Mouse (Mus musculus): ENCODE measurements around the gene Tmem251. TPM values are rescaled to one million over a fixed set of nuclear protein-coding genes. Genes with fewer than 3 reads are reported as not detected.
A peak's percentile ranks its signal among the peaks of the same experiment; 100 is the strongest.

Tmem251 gene
- polyA plus RNA-seq, 1 experiment: 2.8 TPM

DNA sequence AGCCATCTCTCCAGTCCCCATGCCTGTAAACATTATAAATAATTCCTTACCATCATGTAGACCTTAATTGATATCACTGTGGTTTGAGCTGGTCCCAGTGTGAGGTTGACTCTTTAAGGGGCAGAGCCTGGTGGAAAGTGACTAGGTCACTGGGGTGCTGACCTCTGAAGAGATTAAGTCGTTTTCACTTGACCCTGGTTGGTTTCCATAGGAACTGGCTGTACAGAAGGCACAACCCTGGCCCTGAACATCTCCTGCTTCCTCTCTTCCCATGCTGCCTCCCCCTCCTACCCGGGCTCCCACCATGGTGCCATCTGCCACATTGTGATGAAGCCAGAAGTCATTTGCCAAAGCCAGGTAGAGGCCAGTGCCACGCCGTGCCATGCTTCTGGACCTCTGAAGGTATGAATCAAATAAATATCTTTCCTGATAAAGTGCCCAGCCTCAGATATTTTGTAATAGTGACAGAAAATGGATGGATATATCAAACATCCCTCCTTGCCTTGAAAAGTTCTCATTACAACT, 32.6 kb upstream of the Tmem251 start:
- no peak for DNase-seq (ENCODE audit: low read depth)

DNA sequence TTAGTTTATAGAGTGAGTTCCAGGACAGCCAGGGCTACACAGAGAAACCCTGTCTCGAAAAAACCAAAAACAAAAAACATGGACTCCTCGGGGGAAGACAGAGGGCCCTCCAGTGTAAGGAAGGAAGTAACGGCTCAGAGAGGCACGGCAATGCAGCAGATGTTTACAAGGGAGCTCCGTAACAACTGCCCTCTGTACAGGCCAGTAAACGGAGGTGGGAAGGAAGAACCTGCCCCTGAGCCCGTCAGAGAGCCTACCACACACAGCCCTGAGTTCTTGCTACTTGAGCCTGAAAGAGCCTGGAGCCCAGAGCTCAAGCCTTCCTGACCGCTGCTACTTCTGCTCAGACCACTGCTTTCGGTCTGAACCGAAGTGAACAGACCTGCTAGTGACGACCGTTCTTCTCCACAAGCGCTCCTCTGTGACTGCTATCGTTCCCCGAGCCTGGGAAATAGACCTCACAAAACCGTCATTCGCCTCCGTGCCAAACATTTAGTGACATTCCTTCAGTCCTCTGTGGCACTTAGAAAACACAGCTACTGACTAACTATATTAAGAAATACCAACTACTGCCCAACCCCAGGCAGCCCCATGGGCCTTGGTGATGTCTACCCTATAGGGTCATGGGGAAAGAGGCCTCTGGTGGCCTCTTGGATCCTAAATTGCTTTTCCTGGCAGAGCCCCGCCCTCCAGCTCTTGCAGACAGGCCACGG, 30.3 kb upstream of the Tmem251 start:
- DNase-seq (ENCODE audit: low read depth): no peak

DNA sequence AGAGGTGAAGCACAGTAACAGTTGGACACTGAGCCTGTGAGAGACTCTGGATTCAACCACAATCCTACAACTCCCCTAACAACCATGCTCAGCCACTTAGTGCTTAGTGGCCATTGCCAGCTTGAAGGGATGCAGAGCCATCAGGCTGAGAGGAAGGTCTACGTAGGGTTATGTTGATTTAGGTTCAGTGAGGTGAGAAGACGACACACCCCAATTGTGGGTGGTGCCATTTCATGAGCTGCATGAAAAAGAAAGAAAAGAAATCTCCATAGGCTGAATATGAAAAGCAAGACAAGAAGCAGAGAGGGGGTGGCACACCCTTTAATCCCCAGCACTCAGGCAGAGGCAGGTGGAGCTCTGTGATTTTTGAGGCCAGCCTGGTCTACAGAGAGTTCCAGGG, 29.4 kb upstream of the Tmem251 start:
- no peak for DNase-seq (ENCODE audit: low read depth)

DNA sequence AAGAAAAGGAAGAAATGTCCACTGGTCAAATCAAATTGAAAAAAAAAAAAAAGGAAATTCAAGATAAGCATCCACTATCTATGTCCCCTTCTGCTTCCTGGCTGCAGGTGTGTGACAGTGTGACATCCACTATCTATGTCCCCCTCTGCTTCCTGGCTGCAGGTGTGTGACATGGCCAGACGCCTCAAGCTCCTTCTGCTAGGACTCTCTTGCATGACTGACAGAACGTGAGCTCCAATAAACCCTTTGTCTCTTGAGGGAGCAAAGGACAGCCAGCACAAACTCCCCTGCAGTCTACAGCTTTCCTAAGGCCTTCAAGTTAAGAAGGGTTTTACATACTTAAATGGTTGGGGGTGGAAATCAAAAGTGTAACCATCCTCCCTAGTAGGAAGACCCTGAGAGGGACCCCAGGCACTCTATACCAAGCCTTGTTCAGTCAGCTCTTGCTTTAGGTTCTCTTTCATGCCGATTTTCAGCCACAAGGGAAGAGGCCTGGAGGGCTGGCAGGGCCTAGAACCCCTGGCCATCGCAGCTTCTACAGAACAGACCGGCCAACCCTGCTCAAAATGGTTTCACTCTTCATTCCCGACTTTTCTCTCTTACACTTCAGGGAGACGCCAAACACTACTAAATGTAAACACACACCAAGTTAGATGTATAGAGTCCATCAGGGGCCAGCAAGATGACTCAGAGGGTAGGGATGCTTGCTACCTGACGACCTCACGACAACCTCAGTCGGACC, 28.7 kb upstream of the Tmem251 start:
- no peak for DNase-seq (ENCODE audit: low read depth)

DNA sequence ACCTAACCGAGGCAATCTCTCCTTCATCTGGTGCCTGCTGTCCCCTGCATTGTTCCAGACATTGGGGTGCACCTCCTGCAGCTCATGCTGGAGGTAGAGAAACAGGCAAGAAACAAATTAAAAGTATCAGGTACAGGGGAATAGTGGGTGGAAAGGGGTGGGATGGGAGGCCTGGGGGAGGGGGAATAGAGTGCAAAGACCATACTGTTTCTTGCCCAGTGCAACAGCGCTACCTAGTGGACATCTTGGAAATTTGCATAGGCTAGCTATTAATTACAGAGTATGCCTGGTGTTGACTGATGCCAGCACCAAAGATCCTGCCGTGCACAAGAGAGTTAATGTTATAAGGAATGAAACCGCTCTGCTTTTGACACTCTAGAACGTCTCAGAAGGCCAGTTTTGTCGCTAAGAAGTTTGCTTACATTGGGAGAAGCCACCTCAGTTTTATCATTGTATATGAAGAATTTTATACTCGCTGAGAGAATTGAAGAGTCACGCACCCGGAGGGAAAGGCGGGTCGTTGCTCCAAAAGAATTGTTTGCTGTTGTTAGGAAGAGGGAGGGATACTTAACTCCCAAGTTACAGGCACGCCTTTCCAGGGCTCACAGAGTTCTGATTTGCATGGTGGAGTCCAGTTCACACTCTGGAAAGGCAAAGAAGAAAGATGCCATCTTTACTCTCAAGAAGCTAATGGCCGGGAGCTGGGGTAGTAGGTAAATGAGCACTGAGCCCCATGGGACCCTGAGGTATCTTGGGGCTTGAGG, 23.8 kb upstream of the Tmem251 start:
- DNase-seq (ENCODE audit: low read depth): no peak

DNA sequence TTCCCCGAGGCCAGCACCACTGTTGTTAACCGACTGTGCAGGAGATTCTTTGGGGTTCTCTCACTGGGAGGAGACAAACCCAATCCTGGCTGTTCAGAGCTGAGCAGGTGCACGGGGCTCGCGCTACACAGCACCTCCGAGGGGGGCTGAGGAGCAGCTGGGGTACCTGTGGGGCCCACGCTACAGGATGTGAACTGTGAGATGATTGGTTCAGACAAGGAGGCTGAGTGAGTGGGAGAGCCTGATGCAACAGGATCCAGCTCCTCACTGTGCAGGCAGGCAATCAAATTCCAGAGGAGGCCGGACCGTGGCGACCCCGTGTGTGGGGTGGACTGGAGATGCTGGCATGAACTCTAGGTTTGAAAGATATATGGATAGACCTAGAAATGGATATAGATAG, 21.1 kb upstream of the Tmem251 start:
- no peak for DNase-seq (ENCODE audit: low read depth)

DNA sequence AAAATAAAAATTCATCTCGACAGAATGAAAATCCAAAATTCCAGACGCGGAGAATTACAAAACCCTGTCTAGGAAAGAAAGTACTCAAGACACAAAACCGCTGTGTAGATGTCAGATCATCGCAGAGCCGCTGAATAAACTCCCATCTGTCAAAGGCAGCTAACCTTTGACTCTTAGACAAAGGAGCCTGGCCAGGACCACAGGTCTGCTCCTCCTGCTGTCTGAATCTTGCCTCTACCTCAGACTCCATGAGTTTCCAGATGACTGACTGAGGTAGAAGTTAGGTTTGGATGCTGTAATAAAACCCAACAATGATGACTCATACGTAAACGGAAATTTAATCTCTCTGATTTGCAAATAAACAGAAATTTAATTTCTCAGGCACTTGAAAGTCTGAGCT, 20.6 kb upstream of the Tmem251 start:
- DNase-seq (ENCODE audit: low read depth): no peak

DNA sequence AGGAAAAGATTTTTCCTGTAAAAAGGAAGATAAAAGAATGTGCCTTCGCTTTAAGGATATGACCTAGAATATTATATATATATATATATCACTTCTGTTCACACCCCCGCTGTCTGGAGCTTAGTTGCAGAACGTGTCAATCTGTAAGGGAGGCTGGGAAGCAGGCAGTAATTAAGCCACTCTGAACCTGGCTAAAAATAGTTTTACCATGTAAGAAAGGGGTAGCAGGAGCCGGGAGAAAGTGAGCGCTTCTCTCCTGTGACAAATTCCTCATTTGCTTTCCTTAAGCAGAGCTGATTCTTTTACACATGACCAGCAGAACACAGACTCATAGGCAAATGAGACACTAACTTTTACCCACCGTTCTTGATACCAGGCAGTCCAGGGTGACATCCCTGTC, 19.7 kb upstream of the Tmem251 start:
- DNase-seq (ENCODE audit: low read depth): no peak

DNA sequence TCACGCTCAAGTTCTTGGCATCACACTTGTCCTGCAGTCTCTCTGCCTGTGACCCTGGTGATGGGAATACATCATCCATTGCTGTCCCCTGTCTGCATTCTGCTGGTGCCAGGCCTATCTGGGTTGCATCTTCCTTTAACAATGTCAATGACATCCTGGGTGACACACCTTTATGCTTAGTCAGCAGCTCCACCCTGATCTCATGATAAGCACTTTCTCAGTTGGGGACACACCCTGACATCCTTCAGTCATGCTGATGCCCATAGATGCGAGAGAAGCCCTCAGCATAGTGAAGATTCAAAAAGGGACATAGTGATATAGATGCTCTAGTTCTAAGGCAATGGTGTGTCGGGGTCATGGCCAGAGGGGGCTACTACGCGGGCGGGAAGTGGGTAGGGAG, 18.4 kb upstream of the Tmem251 start:
- no peak for DNase-seq (ENCODE audit: low read depth)

DNA sequence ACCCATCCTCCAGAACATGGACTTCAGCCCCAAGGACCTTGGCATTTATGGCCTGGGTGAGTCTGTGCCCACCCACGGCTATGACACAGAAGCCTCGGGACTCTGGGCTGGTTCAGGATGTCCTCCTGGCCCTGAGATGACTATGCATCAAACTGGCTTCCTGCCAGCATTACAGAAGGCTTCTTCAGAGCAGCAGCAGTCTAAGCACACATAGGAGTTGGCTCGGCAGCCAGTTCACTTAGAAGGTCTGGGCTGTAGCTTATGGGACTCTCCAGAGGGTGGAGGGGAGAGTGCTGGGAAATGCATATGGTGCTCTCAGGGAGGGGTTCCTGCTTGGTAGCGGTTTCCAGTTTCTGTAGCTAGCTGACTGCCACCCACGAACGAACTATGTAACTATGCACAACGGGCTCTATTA, 17.8 kb upstream of the Tmem251 start:
- DNase-seq (ENCODE audit: low read depth): no peak

DNA sequence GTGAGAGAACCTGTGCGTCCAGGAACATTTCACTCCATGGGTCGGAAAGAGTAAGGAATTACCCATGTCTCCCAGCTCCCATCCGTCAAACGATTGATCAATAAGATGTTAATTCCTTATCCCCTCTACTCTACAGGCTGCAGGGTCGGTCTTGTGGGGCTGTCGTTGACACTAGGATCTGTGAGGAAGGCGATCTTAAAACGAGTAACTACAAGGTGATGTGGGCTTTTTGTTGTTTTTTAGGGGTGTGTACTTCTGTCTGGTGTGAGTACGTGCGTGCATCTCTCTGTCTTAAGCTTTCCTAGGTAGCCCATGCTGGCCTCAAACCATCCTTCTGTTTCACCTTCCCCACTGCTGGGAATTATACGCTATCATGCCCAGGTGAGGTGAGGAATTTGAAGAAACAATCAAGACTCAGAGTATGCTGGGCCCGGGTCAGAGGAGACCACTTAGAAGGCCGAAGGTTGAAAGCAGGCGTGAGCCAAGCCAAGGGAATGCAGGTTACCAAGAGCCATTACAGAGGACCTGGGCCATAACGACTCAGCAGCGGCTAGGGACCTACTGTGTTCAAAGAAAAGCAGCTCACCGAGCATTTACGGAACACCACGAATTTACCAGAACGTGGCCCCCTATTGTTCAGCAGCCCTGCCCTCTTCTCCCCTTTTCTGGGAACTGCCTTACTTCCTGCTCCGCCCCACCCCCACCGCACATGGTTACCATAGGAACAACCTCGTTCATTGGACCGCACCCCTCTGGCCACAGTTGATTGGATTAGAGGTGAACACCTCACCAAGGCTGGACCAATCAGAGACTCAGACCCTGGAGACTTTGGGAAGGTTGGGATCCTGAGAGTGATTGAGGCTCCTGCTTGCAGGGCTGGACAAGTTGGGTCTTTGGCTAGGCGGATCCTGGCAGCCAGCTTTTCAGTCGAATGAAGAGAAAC, 13.4 kb upstream of the Tmem251 start:
- DNase-seq (ENCODE audit: low read depth): peak; percentile 56

DNA sequence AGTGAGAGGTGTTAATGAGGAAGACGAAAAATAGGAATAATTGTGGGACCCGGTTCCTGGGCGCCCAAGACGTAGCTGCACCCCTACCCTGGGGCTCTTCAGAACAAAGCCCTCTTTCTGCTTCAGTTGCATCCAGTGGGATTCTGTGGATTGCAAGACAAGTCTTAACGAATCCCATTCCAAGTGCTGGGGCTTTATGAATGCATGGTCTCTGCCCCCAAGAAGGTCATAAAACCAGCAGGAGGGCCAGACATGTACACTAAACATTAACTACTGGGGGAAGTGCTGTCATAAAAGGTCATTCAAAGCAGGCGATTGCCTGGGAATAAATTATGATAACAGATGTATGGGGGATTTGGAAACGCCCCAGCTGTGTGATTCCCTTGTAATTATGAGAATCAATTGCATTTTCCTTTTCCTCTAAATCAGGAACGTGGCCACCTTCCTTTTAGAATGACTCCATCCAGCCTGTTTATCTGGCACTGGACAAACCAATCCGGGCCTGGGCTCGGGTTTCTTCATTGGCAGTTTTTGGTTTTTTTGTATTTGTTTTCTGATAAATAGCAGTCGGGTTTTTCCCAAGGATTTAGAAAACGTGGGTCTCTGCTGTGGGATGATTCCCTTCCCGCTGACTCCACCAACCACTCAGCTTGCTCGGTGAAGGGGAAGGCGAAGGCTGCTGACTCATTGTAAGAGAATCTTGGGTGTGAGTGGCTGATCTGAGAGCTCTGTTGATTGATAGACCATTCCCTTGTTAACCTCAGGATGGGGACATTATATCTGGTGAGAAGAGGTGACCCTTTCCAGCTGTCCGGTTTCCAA, 12.6 kb upstream of the Tmem251 start:
- no peak for DNase-seq (ENCODE audit: low read depth)

DNA sequence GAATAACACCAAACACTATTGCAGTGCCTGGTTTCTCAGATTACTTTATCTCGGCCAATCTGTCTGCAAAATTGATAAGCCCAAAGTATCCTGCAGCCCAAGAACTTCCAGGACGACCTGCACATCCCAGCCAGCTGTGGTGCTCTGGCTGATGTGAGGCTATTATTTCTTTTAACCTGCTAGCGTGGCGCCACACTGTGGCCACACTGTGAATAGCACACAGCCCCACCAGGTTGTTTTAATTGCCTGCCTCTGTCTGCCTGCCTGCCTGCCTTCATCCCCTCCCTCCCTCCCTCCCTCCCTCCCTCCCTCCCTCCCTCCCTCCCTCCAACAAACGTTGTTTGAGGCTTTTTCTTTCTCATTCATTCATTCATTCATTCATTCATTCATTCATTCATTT, 10.2 kb upstream of the Tmem251 start:
- no peak for DNase-seq (ENCODE audit: low read depth)

DNA sequence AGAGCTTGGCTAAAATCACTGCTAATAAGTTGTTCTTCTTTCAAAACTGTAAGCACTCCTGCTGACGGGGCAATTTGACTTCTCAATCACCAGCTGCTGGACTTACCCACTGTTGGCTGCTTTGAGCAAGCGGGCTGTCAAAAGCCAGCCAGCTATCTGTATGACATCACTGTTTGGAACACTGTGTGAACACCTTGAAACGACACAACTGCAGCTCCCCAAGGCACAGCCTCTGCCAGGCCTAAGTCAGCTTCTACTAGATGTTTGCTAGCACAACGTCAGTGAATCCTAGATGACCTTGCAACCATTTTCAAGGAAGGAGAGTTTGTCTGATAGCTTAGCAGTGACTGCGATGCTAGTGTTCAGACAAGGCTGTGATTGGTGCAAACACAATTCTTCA, 4.5 kb upstream of the Tmem251 start:
- DNase-seq (ENCODE audit: low read depth): no peak

DNA sequence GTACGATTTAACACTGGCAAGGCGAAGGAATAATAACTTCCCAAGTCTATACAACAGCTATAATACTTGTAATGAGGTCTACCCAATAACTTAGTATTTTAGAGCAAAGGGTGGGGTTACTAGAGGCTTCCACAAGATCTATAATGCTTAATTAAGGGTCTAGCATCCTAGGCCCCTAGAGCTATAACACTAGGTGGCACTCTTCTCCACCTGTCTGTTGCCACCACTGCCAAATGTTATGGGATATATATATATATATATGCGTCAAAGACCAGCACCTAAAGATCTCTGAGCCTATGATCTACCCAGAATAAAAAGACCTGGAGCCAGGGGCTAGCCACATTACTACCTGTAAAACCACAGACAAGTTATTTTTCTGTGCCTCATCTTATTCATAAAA, 3.3 kb upstream of the Tmem251 start:
- no peak for DNase-seq (ENCODE audit: low read depth)

DNA sequence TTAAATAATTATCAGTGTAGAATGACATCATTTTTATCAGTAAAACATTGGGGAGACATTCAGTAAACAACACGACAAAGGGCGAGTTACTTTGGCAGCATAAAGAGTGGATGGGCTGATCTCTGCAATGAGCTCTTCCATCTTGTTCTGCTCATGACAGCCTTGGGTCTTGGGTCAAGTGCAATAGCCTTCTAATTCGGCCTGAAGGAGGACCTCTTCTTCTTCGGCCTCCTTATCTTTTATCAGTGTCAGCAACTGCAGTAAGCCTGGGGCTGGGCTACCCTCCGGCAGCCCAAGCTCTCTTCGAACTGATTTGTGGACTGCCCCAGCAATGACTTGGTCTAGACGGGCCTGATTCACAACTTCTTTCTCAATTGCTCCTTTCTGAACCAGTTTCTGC, 1.5 kb upstream of the Tmem251 start:
- DNase-seq (ENCODE audit: low read depth): no peak

DNA sequence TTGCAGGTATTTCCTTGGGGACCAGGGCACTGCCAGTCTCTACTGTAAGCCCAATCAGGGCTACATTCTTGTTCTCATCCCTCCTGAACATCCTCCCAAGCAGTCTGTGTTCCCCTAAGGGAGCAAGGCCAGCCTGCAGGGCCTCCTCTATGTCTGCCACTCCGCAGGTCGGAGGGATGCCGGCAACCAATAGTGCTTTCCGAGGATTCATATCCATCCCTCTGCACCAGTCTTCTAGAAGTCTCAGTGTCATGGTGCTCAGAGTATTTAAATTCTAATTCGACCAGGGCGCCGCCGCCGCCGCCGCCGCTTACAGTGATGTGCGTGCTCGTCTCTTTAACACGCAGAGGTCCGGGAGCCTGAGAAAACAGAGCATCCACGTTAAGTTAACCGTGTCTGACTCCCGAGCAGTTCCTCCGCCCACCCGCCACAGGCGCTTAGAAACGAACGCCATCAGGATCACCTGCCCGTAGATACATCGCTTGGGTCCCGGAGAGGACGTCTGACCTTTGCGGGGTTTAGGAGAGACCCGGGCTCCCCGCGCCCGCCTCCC, 450 bp upstream of the Tmem251 start:
- no peak for DNase-seq (ENCODE audit: low read depth)

DNA sequence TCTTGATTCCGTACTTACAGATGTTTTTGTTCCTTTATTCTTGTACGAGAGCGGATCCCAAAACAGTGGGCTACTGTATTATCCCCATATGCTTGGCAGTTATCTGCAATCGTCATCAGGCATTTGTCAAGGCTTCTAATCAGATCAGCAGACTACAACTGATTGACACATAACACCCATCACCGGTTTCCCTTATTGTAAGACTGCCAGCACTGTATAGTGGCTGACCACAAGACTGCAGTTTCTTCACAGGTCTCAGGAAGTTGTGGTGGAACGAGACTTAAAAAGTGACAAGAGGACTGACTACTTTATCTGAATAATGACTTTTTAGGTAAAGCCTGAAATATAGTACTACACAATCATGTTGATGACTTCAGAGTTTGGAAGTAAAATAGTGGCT, 1.3 kb downstream of the Tmem251 start:
- no peak for DNase-seq (ENCODE audit: low read depth)

DNA sequence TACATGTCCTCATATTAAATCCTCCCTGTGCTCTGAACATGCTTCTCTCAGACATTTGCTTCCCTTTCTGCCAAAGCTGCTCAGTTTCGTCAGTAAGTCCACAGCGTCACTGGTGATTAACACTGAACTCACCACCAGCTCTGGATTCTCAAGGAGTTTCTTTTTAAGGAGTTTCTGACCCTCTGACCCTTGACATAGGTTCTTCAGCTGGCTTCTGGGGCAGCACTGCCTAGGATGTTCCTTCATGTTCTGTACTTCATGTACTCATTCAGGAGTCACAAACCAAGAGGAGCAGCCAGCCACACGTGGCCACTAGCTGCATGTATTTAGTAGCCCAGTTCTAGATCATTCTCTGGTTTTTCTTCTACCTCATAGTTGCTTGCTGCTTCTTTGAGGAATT, 4.7 kb downstream of the Tmem251 start:
- no peak for DNase-seq (ENCODE audit: low read depth)

DNA sequence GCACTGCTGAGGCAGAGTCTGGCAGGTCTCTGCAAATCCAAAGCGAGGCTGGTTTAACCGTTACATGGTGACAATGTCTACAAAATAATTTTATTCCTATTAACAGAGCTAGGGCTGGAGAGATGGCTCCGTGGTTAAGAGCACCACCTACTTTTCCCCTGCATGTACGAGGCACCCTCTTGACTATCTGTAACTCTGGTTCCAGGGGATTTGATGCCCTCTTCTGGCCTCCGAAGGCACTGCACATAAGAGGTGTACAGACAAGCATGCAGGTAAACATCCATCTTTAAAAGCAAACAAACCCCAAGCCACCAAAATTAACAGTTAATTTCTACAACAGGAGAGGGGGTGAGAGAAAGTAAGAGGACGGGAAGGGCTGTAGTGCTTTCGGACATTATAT, 12.7 kb downstream of the Tmem251 start:
- DNase-seq (ENCODE audit: low read depth): no peak

All from gonadal fat pad, adult 2 months (tissue).